Mouse (Mus musculus) liver, adult 2 months (tissue): ENCODE results near the gene Actn1. TPM values are rescaled to one million over a fixed set of nuclear protein-coding genes. Genes with fewer than 3 reads are reported as not detected.

Experiments used
- DNase-seq: peaks from one replicate; pipeline ENCODE4 v3.0.0-alpha.2; 2011; ENCODE audit warnings: low read depth, low spot score; ENCODE audit errors: extremely low read depth
- H3K27ac ChIP-seq: fragments of 200-500 bp; replicated peaks from 2 replicates; pipeline ENCODE4 v1.5.1; 2012; ENCODE audit warnings: low read depth, mild to moderate bottlenecking, control low read depth, inconsistent platforms, low read length; ENCODE audit not compliant: insufficient read depth
- H3K27me3 ChIP-seq: fragments of 200-500 bp; 2 replicates; pipeline ENCODE4 v1.6.1; 2012; ENCODE audit warnings: mild to moderate bottlenecking, moderate library complexity, low read length, inconsistent platforms; ENCODE audit not compliant: control insufficient read depth, insufficient read depth
- H3K36me3 ChIP-seq: fragments of 200-500 bp; 2 replicates; pipeline ENCODE4 v1.6.1; 2012; ENCODE audit warnings: low read length, inconsistent platforms; ENCODE audit not compliant: control insufficient read depth, insufficient read depth
- H3K4me1 ChIP-seq: fragments of 200-500 bp; 2 replicates; pipeline ENCODE4 v1.6.1; 2011; ENCODE audit warnings: low read length; ENCODE audit not compliant: control insufficient read depth, insufficient read depth
- H3K4me3 ChIP-seq: fragments of 200-500 bp; 2 replicates; pipeline ENCODE4 v1.5.1; 2011; ENCODE audit warnings: low read depth, mild to moderate bottlenecking, control low read depth, low read length, moderate library complexity; ENCODE audit not compliant: insufficient read depth
- H3K79me2 ChIP-seq: fragments of 200-500 bp; 2 replicates; pipeline ENCODE4 v1.6.1; 2012; ENCODE audit warnings: inconsistent platforms, mild to moderate bottlenecking, low read length, moderate library complexity; ENCODE audit not compliant: control insufficient read depth, insufficient read depth
- H3K9ac ChIP-seq: fragments of 200-500 bp; 2 replicates; pipeline ENCODE4 v1.6.1; 2012; ENCODE audit warnings: low read depth, mild to moderate bottlenecking, control low read depth, inconsistent platforms, low read length
- CTCF ChIP-seq: fragments of 200-500 bp; IDR thresholded peaks from 2 replicates; pipeline ENCODE4 v1.5.1; 2011; ENCODE audit warnings: low read depth, low read length, control low read depth
- POLR2A ChIP-seq: fragments of 200-500 bp; IDR thresholded peaks from 2 replicates; pipeline ENCODE4 v1.6.1; 2011; ENCODE audit warnings: low read length, control low read depth; ENCODE audit not compliant: insufficient read depth; ENCODE audit errors: extremely low read depth
- WGBS: fragments of 180-500 bp; shearing (Covaris S2); methylation state at CpG from one replicate; pipeline ENCODE4 v1.1.7; 2018; 5-methylcytosine and 5-hydroxymethylcytosine counted together
- polyA plus RNA-seq: library from polyadenylated mRNA; depleted of rRNA; stranded (reverse); fragments of >200 nt; gene quantifications from 2 replicates; pipeline ENCODE4 v1.2.3, GENCODE M21; 2012
- total RNA-seq: library from RNA; depleted of rRNA; stranded (reverse); fragments of >200 nt; gene quantifications from 2 replicates; pipeline ENCODE4 v1.2.3, GENCODE M21; 2014

Actn1 gene
- total and polyA plus RNA-seq, 2 experiments: 15.4 to 17.6 TPM

DNA sequence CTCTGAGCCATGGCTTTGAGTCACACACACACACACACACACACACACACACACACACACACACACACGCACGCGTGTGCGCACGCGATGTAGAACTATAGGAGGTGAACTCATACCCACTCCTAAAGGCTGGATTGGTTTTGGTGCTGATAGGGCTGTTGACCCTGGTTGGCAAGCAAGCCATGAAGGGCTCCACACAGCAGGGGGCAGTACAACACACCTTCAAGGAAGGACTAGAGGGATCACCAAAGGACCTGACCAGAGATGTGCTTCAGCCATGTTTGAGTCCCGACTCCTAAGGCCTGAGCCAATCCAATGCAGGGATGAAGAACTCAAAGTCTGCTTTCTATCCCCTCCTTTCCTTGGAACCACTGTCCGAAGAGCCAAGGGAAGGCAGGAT lies 130.6 kb downstream of the Actn1 start:
- TF ChIP-seq CTCF (peak; percentile 63), POLR2A (no peak)
- DNase-seq: peak; percentile 54
- 89% methylated on average over 8 of the region's 8 CpGs for WGBS
- Histone ChIP-seq H3K36me3 (no peaks in the 10 kb centered on the region), H3K4me1 (peaks cover 30% of the 10 kb centered on the region), H3K9ac (no peak overlapping the region), H3K27me3 (no peaks in the 10 kb centered on the region), H3K27ac (peak overlapping the region; percentile 81), H3K79me2 (peaks cover 10% of the 10 kb centered on the region; the same call in 1 of the 2 replicates), H3K4me3 (no peak overlapping the region)

DNA sequence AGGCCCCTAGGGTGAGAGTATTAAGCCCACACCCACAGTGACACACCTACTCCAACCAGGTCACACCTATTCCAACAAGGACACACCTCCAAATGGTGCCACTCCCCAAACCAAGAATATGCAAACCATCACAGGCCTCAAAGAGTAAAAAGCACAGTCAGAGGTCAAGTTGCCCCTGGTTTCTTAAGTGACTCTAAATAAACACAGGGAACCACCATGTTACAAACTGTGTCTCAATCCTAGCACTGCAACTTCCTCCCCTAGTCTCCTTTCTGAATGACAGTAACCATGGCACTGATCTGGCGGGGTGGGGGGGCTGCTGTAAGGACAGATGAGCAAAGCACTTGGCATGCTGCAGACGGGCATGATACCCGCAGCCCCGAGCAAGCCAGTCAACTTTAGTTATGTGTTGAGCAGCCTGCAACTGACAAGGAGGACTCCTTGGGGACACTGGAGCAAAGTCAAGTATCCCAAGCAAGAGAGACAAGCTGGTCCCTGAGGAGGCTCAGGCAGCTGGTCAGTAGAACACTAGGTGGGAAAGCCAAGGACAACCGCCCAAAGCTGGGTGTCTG lies 132.9 kb downstream of the Actn1 start:
- no peaks in the 10 kb centered on the region for H3K36me3 ChIP-seq
- H3K4me1 ChIP-seq: peaks cover 43% of the 10 kb centered on the region
- H3K4me3 ChIP-seq: no peak overlapping the region
- H3K27me3 ChIP-seq: no peaks in the 10 kb centered on the region
- H3K79me2 ChIP-seq: peaks cover 19% of the 10 kb centered on the region; the same call in 1 of the 2 replicates
- no peak overlapping the region for H3K27ac ChIP-seq
- no peak overlapping the region for H3K9ac ChIP-seq
- TF ChIP-seq POLR2A (no peak), CTCF (no peak)
- DNase-seq: no peak
- WGBS: 94% methylated on average over 5 of the region's 5 CpGs

DNA sequence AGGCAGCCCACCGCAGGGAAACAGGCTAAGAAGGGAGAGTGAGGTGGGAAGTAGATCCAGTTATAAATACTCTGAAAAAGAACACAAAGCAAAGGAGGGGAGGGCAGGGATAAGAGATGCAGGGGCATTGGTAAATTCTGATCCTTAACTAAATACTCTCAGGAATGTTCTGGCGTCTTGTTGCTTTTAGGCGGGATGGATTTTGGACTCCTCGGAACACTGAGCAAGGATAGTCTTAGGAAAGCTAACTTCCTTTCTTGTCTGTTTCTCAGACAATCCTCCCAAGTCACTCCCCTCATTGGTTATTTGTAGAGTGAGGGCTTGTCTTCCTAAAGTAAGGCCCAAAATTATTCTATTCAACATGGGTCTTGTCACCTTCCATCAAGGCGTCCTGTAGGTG lies 134.9 kb downstream of the Actn1 start:
- Histone ChIP-seq H3K4me3 (no peak overlapping the region), H3K27me3 (no peaks in the 10 kb centered on the region), H3K27ac (no peak overlapping the region), H3K36me3 (no peaks in the 10 kb centered on the region; the same call in 1 of the 2 replicates), H3K9ac (no peak overlapping the region), H3K4me1 (peaks cover 41% of the 10 kb centered on the region), H3K79me2 (peaks cover 24% of the 10 kb centered on the region; the same call in 1 of the 2 replicates)
- WGBS: 94% methylated on average over 5 of the region's 5 CpGs
- TF ChIP-seq POLR2A (no peak), CTCF (no peak)
- DNase-seq: no peak

GRCm38 (mm10) chr12:80124756-80125155 lies 135.4 kb downstream of the Actn1 start:
- Histone ChIP-seq H3K9ac (no peak overlapping the region), H3K27ac (peak overlapping the region; percentile 33; the same call in 1 of the 2 replicates), H3K4me3 (no peak overlapping the region), H3K4me1 (peaks cover 36% of the 10 kb centered on the region), H3K27me3 (no peaks in the 10 kb centered on the region), H3K36me3 (peaks cover under 1% of the 10 kb centered on the region; the same call in 1 of the 2 replicates), H3K79me2 (peaks cover 26% of the 10 kb centered on the region; the same call in 1 of the 2 replicates)
- WGBS: 68% methylated on average over 3 of the region's 3 CpGs
- TF ChIP-seq CTCF (no peak), POLR2A (no peak)
- DNase-seq: no peak

DNA sequence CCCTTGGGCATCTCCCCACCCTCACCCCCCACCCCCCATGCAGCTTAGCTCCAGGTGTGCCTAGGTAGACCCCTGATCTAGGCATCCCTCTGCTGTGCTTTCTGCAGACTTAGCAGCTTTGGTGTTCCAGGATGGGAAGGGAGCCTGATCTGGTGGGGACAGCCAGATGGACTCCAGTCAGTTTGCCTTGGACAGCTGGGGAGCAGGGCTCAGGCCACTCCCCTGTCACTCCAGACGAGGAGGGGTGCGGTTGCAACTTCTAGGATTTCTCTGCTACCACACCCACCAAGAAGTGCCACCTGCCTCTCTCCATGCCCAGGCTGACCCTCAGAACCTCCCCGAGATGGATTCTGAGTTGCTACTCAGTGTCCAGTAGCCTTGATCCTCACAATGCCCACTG lies 136.0 kb downstream of the Actn1 start:
- peak; percentile 80 for DNase-seq
- peaks cover 31% of the 10 kb centered on the region for H3K4me1 ChIP-seq
- H3K27ac ChIP-seq: peak overlapping the region; percentile 33

GRCm38 (mm10) chr12:80123227-80123803 lies 136.9 kb downstream of the Actn1 start:
- peak; percentile 52 for DNase-seq
- Histone ChIP-seq H3K27me3 (no peaks in the 10 kb centered on the region), H3K9ac (peak overlapping the region; percentile 40), H3K4me3 (no peak overlapping the region), H3K27ac (peak overlapping the region; percentile 58), H3K79me2 (peaks cover 28% of the 10 kb centered on the region; the same call in 1 of the 2 replicates), H3K4me1 (peaks cover 33% of the 10 kb centered on the region), H3K36me3 (peaks cover 2% of the 10 kb centered on the region; the same call in 1 of the 2 replicates)
- 30% methylated on average over 4 of the region's 4 CpGs for WGBS
- TF ChIP-seq POLR2A (no peak), CTCF (no peak)

More for the DNA sequence above, 136.0 kb downstream of the Actn1 start:
- Histone ChIP-seq H3K27me3 (no peaks in the 10 kb centered on the region), H3K4me3 (no peak overlapping the region), H3K9ac (no peak overlapping the region), H3K79me2 (peaks cover 28% of the 10 kb centered on the region; the same call in 1 of the 2 replicates), H3K36me3 (peaks cover 2% of the 10 kb centered on the region; the same call in 1 of the 2 replicates)
- 0 out of 2 replicates have a peak, but pooled peaks have one; percentile 16 for TF ChIP-seq POLR2A
- no peak for TF ChIP-seq CTCF
- WGBS: 24% methylated on average over 3 of the region's 3 CpGs
